Mouse (Mus musculus) hematopoietic stem cell, adult 5-6 weeks (primary cell): ENCODE results near the gene Camta1. TPM values are rescaled to one million over a fixed set of nuclear protein-coding genes. Genes with fewer than 3 reads are reported as not detected.

Experiments used
- ATAC-seq, 2 experiments: fragments of 125-278 bp in 1 of 2; replicated peaks in 1 of 2; 2 replicates each; pipeline ENCODE4 v1.8.0; 2016 to 2017; ENCODE audit warnings: inconsistent platforms in 2 of 2, mild to moderate bottlenecking in 2 of 2, moderate number of reproducible peaks in 2 of 2, low read depth in 1 of 2, moderate TSS enrichment in 1 of 2; ENCODE audit not compliant: low FRiP score in 2 of 2, poor library complexity in 2 of 2, severe bottlenecking in 2 of 2, insufficient read depth in 1 of 2, low TSS enrichment in 1 of 2
- total RNA-seq: library from RNA; stranded (forward); fragments of 172-1452, 232-1000 nt; gene quantifications from 2 replicates; pipeline ENCODE4 v1.2.3, GENCODE M21; 2017

Gene Camta1
- total RNA-seq, 1 experiment from 2014 or later, result 11.6 TPM

GRCm38 (mm10) chr4:151111226-151111625 lies 750.5 kb downstream of the Camta1 start:
- ATAC-seq, result no peak

- ATAC-seq, result no peak
Measured at GRCm38 (mm10) chr4:151108834-151109241, 752.8 kb downstream of the Camta1 start.

- ATAC-seq, result peak; percentile 94 to 95
Measured at GRCm38 (mm10) chr4:151108028-151108771, 753.5 kb downstream of the Camta1 start.

- no peak for ATAC-seq
Measured at GRCm38 (mm10) chr4:151107131-151108001, 754.3 kb downstream of the Camta1 start.

- no peak for ATAC-seq
Measured at GRCm38 (mm10) chr4:151106468-151106867, 755.2 kb downstream of the Camta1 start.

- no peak for ATAC-seq
Measured at GRCm38 (mm10) chr4:151105886-151106285, 755.8 kb downstream of the Camta1 start.

GRCm38 (mm10) chr4:151104147-151104546 lies 757.5 kb downstream of the Camta1 start:
- no peak for ATAC-seq

- no peak for ATAC-seq
Measured at GRCm38 (mm10) chr4:151103646-151104045, 758.0 kb downstream of the Camta1 start.

- ATAC-seq, result no peak
Measured at GRCm38 (mm10) chr4:151097104-151097438, 764.6 kb downstream of the Camta1 start.

GRCm38 (mm10) chr4:151096334-151097103 lies 765.2 kb downstream of the Camta1 start:
- ATAC-seq, result no peak

- ATAC-seq, result no peak
Measured at GRCm38 (mm10) chr4:151095207-151095606, 766.5 kb downstream of the Camta1 start.

- no peak for ATAC-seq
Measured at GRCm38 (mm10) chr4:151089270-151089669, 772.4 kb downstream of the Camta1 start, which contains the start of gene Gm13090. Gm13090 (plus strand) TSS chr4:151089570.

- no peak for ATAC-seq
Measured at GRCm38 (mm10) chr4:151088819-151089218, 772.9 kb downstream of the Camta1 start.

- ATAC-seq, result no peak
Measured at GRCm38 (mm10) chr4:151087358-151087757, 774.3 kb downstream of the Camta1 start.

GRCm38 (mm10) chr4:151083027-151083426 lies 778.6 kb downstream of the Camta1 start:
- no peak for ATAC-seq

- no peak for ATAC-seq
Measured at GRCm38 (mm10) chr4:151081977-151082376, 779.7 kb downstream of the Camta1 start.

- ATAC-seq, result no peak
Measured at GRCm38 (mm10) chr4:151081355-151081754, 780.3 kb downstream of the Camta1 start.

- ATAC-seq, result no peak
Measured at GRCm38 (mm10) chr4:151074817-151075216, 786.9 kb downstream of the Camta1 start.
